Mouse (Mus musculus): ENCODE results near the gene Mamstr.

DNA sequence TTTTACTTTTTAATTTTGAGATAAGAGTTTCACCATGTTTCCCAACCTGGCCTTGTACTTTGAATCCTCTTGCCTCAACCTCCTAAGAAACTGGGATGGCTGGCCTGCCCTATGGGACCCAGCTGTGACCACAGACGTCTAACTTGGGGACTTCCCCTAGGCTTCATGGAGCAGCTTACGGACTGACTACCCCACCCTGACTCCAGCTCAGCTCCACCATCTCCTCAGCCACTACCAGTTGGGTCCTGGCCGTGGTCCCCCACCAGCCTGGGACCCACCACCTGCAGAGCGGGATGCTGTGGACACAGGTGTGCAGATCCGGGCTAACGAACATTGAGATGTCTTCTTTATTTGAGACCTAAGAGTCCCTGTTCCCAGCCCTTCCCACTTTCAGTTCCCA is 2.1 kb upstream of the Mamstr start:
- TF ChIP-seq CTCF (IDR thresholded peaks at IDR 0.05; ENCODE audit: extremely low read depth, insufficient read depth, insufficient read length, insufficient replicate concordance) (no peak), POLR2A (IDR thresholded peaks at IDR 0.05; ENCODE audit: low read depth, low read length) (no peak)
